Mouse (Mus musculus) hindbrain, embryonic 10.5 days (tissue): Measurements from ENCODE around the gene 1700061G19Rik. TPM values are rescaled to one million over a fixed set of nuclear protein-coding genes. Genes with fewer than 3 reads are reported as not detected.
"Not testable (repeated sequence)": the region's sequence is repeated elsewhere in the genome, so short reads cannot be mapped to it uniquely, and the experiment has no call there.

Experiments used
- DNase-seq: peaks from one replicate; pipeline ENCODE4 v3.0.0-alpha.2; 2017; ENCODE audit warnings: low spot score
- H3K27ac ChIP-seq: fragments of 300-500 bp; sonication (generic); 2 replicates; pipeline ENCODE4 v1.5.1; 2016; ENCODE audit warnings: mild to moderate bottlenecking, moderate library complexity
- H3K27me3 ChIP-seq: fragments of 300-500 bp; sonication (generic); 2 replicates; pipeline ENCODE4 v1.6.1; 2016; ENCODE audit warnings: mild to moderate bottlenecking; ENCODE audit not compliant: poor library complexity, insufficient read depth, severe bottlenecking
- H3K36me3 ChIP-seq: fragments of 300-500 bp; sonication (generic); 2 replicates; pipeline ENCODE4 v1.6.1; 2016; ENCODE audit warnings: mild to moderate bottlenecking, moderate library complexity
- H3K4me1 ChIP-seq: fragments of 300-500 bp; sonication (generic); replicated peaks from 2 replicates; pipeline ENCODE4 v1.6.1; 2016; ENCODE audit warnings: mild to moderate bottlenecking
- H3K4me3 ChIP-seq: fragments of 300-500 bp; sonication (generic); 2 replicates; pipeline ENCODE4 v1.5.1; 2016; ENCODE audit warnings: mild to moderate bottlenecking, moderate library complexity
- H3K9me3 ChIP-seq: fragments of 300-500 bp; sonication (generic); 2 replicates; pipeline ENCODE4 v1.6.1; 2016; ENCODE audit warnings: mild to moderate bottlenecking, moderate library complexity
- WGBS: fragments of 180-500 bp; shearing (Covaris S2); methylation state at CpG from one replicate; pipeline ENCODE4 v1.1.7; 2016; 5-methylcytosine and 5-hydroxymethylcytosine counted together
- polyA plus RNA-seq: library from polyadenylated mRNA; unstranded; fragments of >200 nt; fragmentation: Nextera tagmentation; extraction: Ambion mirVana; gene quantifications from 2 replicates; pipeline ENCODE4 v1.2.1, GENCODE M21; 2016

Gene 1700061G19Rik
- polyA plus RNA-seq, 1 experiment from 2014 or later = 0.63 TPM

DNA sequence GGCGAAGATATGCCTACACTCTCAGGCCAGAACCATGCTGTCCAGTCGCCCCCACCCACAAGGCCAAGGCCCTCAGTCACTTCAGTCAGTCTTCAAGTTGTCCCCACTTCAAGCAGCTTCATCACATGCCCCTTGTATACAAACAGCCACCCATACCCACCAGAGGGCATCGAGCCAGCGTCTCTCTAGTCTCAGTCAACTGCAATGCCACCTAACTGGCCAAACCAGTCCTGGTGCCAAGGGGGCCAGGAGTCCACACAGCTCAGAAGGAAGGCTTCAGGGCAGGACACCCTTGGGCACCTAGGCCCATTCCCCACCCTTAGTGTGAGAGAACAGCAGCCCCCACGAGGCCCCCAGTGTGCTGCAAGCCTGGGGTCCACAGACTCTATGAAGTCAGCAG, 31.8 kb downstream of the 1700061G19Rik start:
- Histone ChIP-seq H3K4me3 (no peak overlapping the region), H3K27ac (no peak overlapping the region), H3K36me3 (peaks cover 100% of the 10 kb centered on the region), H3K27me3 (no peaks in the 10 kb centered on the region), H3K4me1 (peaks cover 9% of the 10 kb centered on the region; the same call in 1 of the 2 replicates), H3K9me3 (no peaks in the 10 kb centered on the region)
- WGBS = 90% methylated on average over 5 of the region's 5 CpGs
- DNase-seq = no peak

DNA sequence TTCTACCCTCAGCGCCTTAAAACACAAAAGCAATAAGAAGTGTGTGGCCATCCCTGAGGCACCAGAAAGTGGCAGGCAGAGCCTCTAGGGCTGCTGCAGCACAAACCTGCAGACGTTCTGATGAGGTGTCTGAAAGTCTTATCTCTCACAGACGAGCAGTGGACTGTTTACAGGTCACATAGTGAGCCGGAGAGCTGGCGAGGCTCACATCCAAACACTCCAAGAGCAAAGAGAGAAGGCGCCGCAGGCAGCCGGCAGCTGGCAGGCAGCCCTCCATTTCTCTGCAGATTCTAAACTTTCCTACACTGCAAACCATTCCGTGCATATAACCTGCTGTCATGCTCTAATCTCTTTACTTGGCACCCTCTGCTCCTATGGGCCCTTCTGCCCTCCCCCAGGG, 32.6 kb downstream of the 1700061G19Rik start:
- Histone ChIP-seq H3K27ac (no peak overlapping the region), H3K4me3 (no peak overlapping the region), H3K4me1 (peaks cover 9% of the 10 kb centered on the region; the same call in 1 of the 2 replicates), H3K27me3 (no peaks in the 10 kb centered on the region), H3K9me3 (no peaks in the 10 kb centered on the region), H3K36me3 (peaks cover 99% of the 10 kb centered on the region)
- no peak for DNase-seq
- WGBS = 90% methylated on average over 9 of the region's 9 CpGs

DNA sequence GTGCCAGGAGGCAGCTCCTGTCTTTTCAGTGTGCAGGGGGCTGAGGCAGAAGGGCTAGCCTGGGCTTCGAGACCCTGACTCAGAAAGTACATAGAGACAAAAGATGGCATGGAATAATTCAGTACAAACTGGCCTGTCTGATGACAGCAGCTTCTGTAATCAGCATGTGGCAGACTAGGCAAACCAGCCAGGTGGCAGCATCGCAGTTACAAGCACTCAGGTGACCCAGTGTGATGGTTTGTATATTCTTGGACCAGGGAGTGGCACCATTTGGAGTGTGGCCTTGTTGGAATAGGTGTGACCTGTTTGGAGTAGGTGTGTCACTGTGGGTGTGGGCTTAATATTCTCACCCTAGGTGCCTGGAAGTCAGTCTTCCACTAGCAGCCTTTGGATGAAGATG, 34.5 kb downstream of the 1700061G19Rik start:
- DNase-seq, H3K4me3 ChIP-seq, H3K27me3 ChIP-seq, H3K9me3 ChIP-seq, H3K27ac ChIP-seq, H3K4me1 ChIP-seq: not testable (repeated sequence)
- 82% methylated on average over 2 of the region's 2 CpGs for WGBS
- H3K36me3 ChIP-seq = peaks cover 99% of the 10 kb centered on the region

DNA sequence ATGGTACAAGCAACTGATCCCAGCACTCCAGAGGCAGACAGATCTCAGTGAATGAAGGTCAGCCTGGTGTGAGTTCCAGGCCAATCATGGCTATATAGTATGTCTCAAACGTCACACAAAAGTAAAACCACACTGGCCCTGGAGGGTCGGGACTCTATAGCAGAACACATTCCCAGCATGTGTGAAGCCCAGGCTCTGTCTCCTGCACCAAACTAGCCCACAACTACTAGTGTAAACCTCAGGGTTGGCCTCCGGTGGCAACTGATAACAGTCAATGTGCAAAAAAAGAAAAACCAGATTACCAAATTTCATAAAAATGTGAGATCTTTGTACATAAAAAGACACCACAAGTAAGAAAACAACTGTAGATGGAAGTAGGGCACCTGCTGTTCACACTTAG, 37.7 kb downstream of the 1700061G19Rik start:
- 93% methylated on average over 3 of the region's 3 CpGs for WGBS
- Histone ChIP-seq H3K4me3 (no peak overlapping the region), H3K27ac (no peak overlapping the region), H3K36me3 (peaks cover 98% of the 10 kb centered on the region), H3K27me3 (no peaks in the 10 kb centered on the region), H3K4me1 (no peaks in the 10 kb centered on the region), H3K9me3 (no peaks in the 10 kb centered on the region)
- no peak for DNase-seq

DNA sequence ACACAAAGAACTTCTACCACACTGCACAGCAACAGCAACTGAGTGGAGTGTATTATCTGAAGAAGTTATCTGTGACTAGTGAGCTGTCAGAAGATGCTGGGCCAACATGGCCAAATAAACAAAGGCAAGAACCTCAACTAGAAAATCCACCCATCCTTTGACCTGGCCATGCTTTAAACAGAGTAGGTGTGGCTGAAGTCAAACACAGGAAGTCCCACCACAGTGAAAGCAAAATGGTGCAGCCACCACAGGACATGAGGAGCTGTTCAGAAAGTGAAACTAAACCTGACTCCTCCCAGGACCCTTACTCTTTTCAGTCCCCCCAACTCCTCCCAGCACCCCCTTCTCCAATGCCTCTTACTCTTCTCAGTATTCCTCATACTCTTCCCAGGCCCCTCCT, 38.2 kb downstream of the 1700061G19Rik start:
- H3K36me3 ChIP-seq = peaks cover 98% of the 10 kb centered on the region
- no peak overlapping the region for H3K27ac ChIP-seq
- no peaks in the 10 kb centered on the region for H3K9me3 ChIP-seq
- H3K27me3 ChIP-seq = no peaks in the 10 kb centered on the region
- DNase-seq = no peak
- H3K4me3 ChIP-seq = no peak overlapping the region
- no peaks in the 10 kb centered on the region for H3K4me1 ChIP-seq

GRCm38 (mm10) chr17:56917166-56917565, 41.9 kb downstream of the 1700061G19Rik start:
- Histone ChIP-seq H3K4me3 (no peak overlapping the region), H3K36me3 (peaks cover 98% of the 10 kb centered on the region), H3K4me1 (no peaks in the 10 kb centered on the region), H3K9me3 (no peaks in the 10 kb centered on the region), H3K27me3 (no peaks in the 10 kb centered on the region), H3K27ac (no peak overlapping the region)
- DNase-seq = no peak
- 98% methylated on average over 2 of the region's 2 CpGs for WGBS

- Histone ChIP-seq H3K9me3 (no peaks in the 10 kb centered on the region), H3K4me1 (no peaks in the 10 kb centered on the region), H3K27ac (no peak overlapping the region), H3K4me3 (no peak overlapping the region), H3K27me3 (no peaks in the 10 kb centered on the region), H3K36me3 (peaks cover 98% of the 10 kb centered on the region)
- WGBS = 87% methylated on average over 3 of the region's 3 CpGs
- DNase-seq = no peak
Measured at GRCm38 (mm10) chr17:56919725-56920124, 44.4 kb downstream of the 1700061G19Rik start.

- Histone ChIP-seq H3K27me3 (no peaks in the 10 kb centered on the region), H3K4me1 (peaks cover 16% of the 10 kb centered on the region; the same call in 1 of the 2 replicates), H3K27ac (no peak overlapping the region), H3K4me3 (no peak overlapping the region), H3K9me3 (no peaks in the 10 kb centered on the region), H3K36me3 (peaks cover 93% of the 10 kb centered on the region)
- WGBS = 100% methylated on average over 2 of the region's 2 CpGs
- DNase-seq = no peak
Measured at GRCm38 (mm10) chr17:56925998-56926397, 50.7 kb downstream of the 1700061G19Rik start.

- Histone ChIP-seq H3K27me3 (no peaks in the 10 kb centered on the region), H3K4me1 (peaks cover 39% of the 10 kb centered on the region), H3K36me3 (peaks cover 92% of the 10 kb centered on the region), H3K4me3 (no peak overlapping the region), H3K27ac (no peak overlapping the region), H3K9me3 (no peaks in the 10 kb centered on the region)
- no peak for DNase-seq
Measured at GRCm38 (mm10) chr17:56929101-56929500, 53.8 kb downstream of the 1700061G19Rik start.

- peaks cover 43% of the 10 kb centered on the region for H3K4me1 ChIP-seq
- no peak overlapping the region for H3K27ac ChIP-seq
- H3K36me3 ChIP-seq = peaks cover 88% of the 10 kb centered on the region
- DNase-seq = no peak
- H3K4me3 ChIP-seq = no peak overlapping the region
- WGBS = 86% methylated on average over 1 of the region's 1 CpGs
- H3K27me3 ChIP-seq = no peaks in the 10 kb centered on the region
- no peaks in the 10 kb centered on the region for H3K9me3 ChIP-seq
Measured at GRCm38 (mm10) chr17:56929530-56929929, 54.3 kb downstream of the 1700061G19Rik start.

- H3K9me3 ChIP-seq = no peaks in the 10 kb centered on the region
- no peak overlapping the region for H3K27ac ChIP-seq
- H3K4me1 ChIP-seq = peaks cover 46% of the 10 kb centered on the region
- no peaks in the 10 kb centered on the region for H3K27me3 ChIP-seq
- no peak for DNase-seq
- H3K4me3 ChIP-seq = no peak overlapping the region
- H3K36me3 ChIP-seq = peaks cover 83% of the 10 kb centered on the region
- 93% methylated on average over 8 of the region's 8 CpGs for WGBS
Measured at GRCm38 (mm10) chr17:56930026-56930425, 54.7 kb downstream of the 1700061G19Rik start.

DNA sequence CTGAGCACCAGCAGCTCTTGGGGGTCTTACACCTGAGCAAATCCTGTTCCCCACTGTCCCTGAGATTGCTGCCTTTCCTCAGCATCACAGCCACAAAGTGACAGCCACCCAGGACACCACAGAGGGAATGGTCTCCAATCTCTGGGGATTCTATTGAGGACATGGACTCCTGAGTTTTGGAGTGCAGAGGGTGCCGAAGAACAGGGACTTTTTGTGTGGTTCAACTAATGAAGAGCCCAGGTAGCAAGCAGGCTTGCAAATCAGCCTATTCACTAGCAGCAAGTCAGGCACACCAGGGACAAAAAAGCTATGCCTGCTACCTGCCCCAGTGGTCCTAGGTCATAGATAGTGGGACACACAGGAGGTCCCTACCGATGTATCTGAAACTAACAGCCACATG, 58.1 kb downstream of the 1700061G19Rik start:
- Histone ChIP-seq H3K4me3 (peak overlapping the region; percentile 99), H3K4me1 (peaks cover 48% of the 10 kb centered on the region), H3K36me3 (peaks cover 51% of the 10 kb centered on the region), H3K27me3 (peaks cover 15% of the 10 kb centered on the region; the same call in 1 of the 2 replicates), H3K27ac (0 out of 2 replicates have a peak overlapping the region, but pooled peaks have one; percentile 8), H3K9me3 (no peaks in the 10 kb centered on the region)
- WGBS = 90% methylated on average over 2 of the region's 2 CpGs
- no peak for DNase-seq

- H3K27ac ChIP-seq = peak overlapping the region; percentile 98
- WGBS = 2% methylated on average over 45 of the region's 45 CpGs
- H3K9me3 ChIP-seq = no peaks in the 10 kb centered on the region
- H3K27me3 ChIP-seq = peaks cover 16% of the 10 kb centered on the region; the same call in 1 of the 2 replicates
- no peak for DNase-seq
- H3K4me1 ChIP-seq = peaks cover 43% of the 10 kb centered on the region
- H3K4me3 ChIP-seq = peak overlapping the region; percentile 99
- H3K36me3 ChIP-seq = peaks cover 41% of the 10 kb centered on the region
Measured at GRCm38 (mm10) chr17:56934545-56935330, 59.5 kb downstream of the 1700061G19Rik start.
